16 mouse cellular contexts compared by ENCODE assay signal in the genomic region with DNA sequence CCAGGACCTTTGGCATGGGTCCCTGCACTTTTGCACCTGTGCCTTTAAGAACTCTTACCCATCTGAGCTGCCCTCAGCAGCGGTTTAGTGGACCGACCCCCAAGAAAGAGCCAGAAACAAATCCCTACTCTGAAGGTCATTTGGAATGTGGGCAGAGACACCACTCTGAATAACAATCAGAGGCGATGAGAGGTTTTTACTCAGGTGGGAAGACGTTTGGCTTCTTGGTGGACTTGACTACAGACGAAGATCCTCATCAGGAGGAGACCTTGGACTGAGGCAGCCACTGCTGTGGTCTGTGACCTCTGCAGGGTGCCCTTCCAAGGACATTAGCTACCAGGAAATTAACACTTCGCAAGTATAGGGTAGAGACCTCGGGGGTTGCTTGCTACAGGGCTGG.
DNase-seq lines count a peak whose midpoint lies in the region; ATAC-seq and TF ChIP-seq lines count a peak whose summit lies in the region.
"Had no signal": no experiment of that assay in that cellular context is flagged by ENCODE, and none has a peak within 500 bp of the region (broad histone marks: within the 10 kb centered on the region; RNA-seq: fewer than 3 reads in every experiment).

No protein-coding gene starts in this region.

- DNase-seq in heart, embryonic 10.5 days (ENCODE audit: low spot score) = no peak
- DNase-seq in heart, adult 11 months = no peak
- DNase-seq in hindbrain, postnatal 0 days (ENCODE audit: low spot score) = no peak
- DNase-seq in hindbrain, embryonic 14.5 days (ENCODE audit: low spot score) = no peak
- peak; percentile 8 for DNase-seq in neural tube, embryonic 11.5 days (ENCODE audit: low spot score)
- no peak for DNase-seq in neural tube, embryonic 10.5 days (ENCODE audit: extremely low spot score, low spot score)
- DNase-seq in left cerebral cortex, adult 9 months (ENCODE audit: low spot score in 2 of 2) = no peak
- DNase-seq: cerebellum, adult 9-10 months; gastrocnemius, postnatal 14 days; lung, postnatal 36 days; right cerebral cortex, adult 18-20 months had no signal

- H3K9ac ChIP-seq in hindbrain, postnatal 0 days (replicated peaks; ENCODE audit: low read length) = no peak overlapping the region
- H3K9ac ChIP-seq in hindbrain, embryonic 14.5 days = no peak overlapping the region
- no peak overlapping the region for H3K9ac ChIP-seq in neural tube, embryonic 11.5 days (ENCODE audit: low read length)
- H3K9ac ChIP-seq in liver, embryonic 15.5 days = no peak overlapping the region
- H3K9ac ChIP-seq: embryonic facial prominence, embryonic 13.5 days; hindbrain, embryonic 13.5 days had no signal

- H3K4me3 ChIP-seq in heart, embryonic 10.5 days = no peak overlapping the region
- no peak overlapping the region for H3K4me3 ChIP-seq in hindbrain, postnatal 0 days (ENCODE audit: low read length)
- no peak overlapping the region for H3K4me3 ChIP-seq in hindbrain, embryonic 14.5 days (replicated peaks; ENCODE audit: low read length)
- H3K4me3 ChIP-seq in neural tube, embryonic 11.5 days (ENCODE audit: low read depth, low read length) = no peak overlapping the region
- no peak overlapping the region for H3K4me3 ChIP-seq in liver, embryonic 15.5 days (replicated peaks)
- H3K4me3 ChIP-seq: embryonic facial prominence, embryonic 13.5 days; hindbrain, embryonic 13.5 days; limb, embryonic 10.5 days had no signal

- 40% methylated on average over 7 of the region's 7 CpGs for WGBS in heart, embryonic 10.5 days
- 56% methylated on average over 7 of the region's 7 CpGs for WGBS in hindbrain, postnatal 0 days
- WGBS in hindbrain, embryonic 14.5 days = 57% methylated on average over 7 of the region's 7 CpGs
- 64% methylated on average over 7 of the region's 7 CpGs for WGBS in neural tube, embryonic 11.5 days
- WGBS in liver, embryonic 15.5 days (ENCODE audit: insufficient replicate concordance) = 30% methylated on average over 7 of the region's 7 CpGs

- H3K27ac ChIP-seq in heart, embryonic 10.5 days = peak overlapping the region; percentile 77
- H3K27ac ChIP-seq in hindbrain, postnatal 0 days = peak overlapping the region; percentile 78; the same call in 1 of the 2 replicates
- H3K27ac ChIP-seq in hindbrain, embryonic 14.5 days = no peak overlapping the region
- H3K27ac ChIP-seq in neural tube, embryonic 11.5 days (ENCODE audit: low read depth, low read length) = no peak overlapping the region
- no peak overlapping the region for H3K27ac ChIP-seq in liver, embryonic 15.5 days (replicated peaks)
- H3K27ac ChIP-seq: embryonic facial prominence, embryonic 13.5 days; limb, embryonic 10.5 days had no signal

- H3K4me2 ChIP-seq in hindbrain, postnatal 0 days (ENCODE audit: low read depth, low read length) = no peak overlapping the region
- no peak overlapping the region for H3K4me2 ChIP-seq in hindbrain, embryonic 14.5 days (replicated peaks)
- H3K4me2 ChIP-seq in neural tube, embryonic 11.5 days (ENCODE audit: low read depth) = no peak overlapping the region
- H3K4me2 ChIP-seq in liver, embryonic 15.5 days = 0 out of 2 replicates have a peak overlapping the region, but pooled peaks have one; percentile 2
- H3K4me2 ChIP-seq: embryonic facial prominence, embryonic 13.5 days; hindbrain, embryonic 13.5 days had no signal

- no peaks in the 10 kb centered on the region for H3K36me3 ChIP-seq in heart, embryonic 10.5 days
- H3K36me3 ChIP-seq in hindbrain, postnatal 0 days (ENCODE audit: insufficient read depth, low read length) = no peaks in the 10 kb centered on the region
- H3K36me3 ChIP-seq in hindbrain, embryonic 14.5 days (replicated peaks; ENCODE audit: control insufficient read depth, insufficient read depth) = no peaks in the 10 kb centered on the region
- no peaks in the 10 kb centered on the region for H3K36me3 ChIP-seq in neural tube, embryonic 11.5 days (ENCODE audit: control insufficient read depth, insufficient read depth, low read length)
- no peaks in the 10 kb centered on the region for H3K36me3 ChIP-seq in liver, embryonic 15.5 days (replicated peaks)
- H3K36me3 ChIP-seq: embryonic facial prominence, embryonic 13.5 days; hindbrain, embryonic 13.5 days; limb, embryonic 10.5 days had no signal

- ATAC-seq in hindbrain, postnatal 0 days = no peak
- no peak for ATAC-seq in hindbrain, embryonic 14.5 days (ENCODE audit: low FRiP score)
- ATAC-seq in neural tube, embryonic 11.5 days (ENCODE audit: insufficient read depth, low FRiP score, low TSS enrichment) = no peak
- ATAC-seq in liver, embryonic 15.5 days (ENCODE audit: insufficient read depth) = no peak
- ATAC-seq: intestine, embryonic 16.5 days had no signal

- H3K9me3 ChIP-seq in heart, embryonic 10.5 days = no peaks in the 10 kb centered on the region
- no peaks in the 10 kb centered on the region for H3K9me3 ChIP-seq in hindbrain, postnatal 0 days (ENCODE audit: low read length)
- H3K9me3 ChIP-seq in hindbrain, embryonic 14.5 days (ENCODE audit: control insufficient read depth, low read length) = no peaks in the 10 kb centered on the region
- no peaks in the 10 kb centered on the region for H3K9me3 ChIP-seq in neural tube, embryonic 11.5 days (ENCODE audit: control insufficient read depth, low read length)
- no peaks in the 10 kb centered on the region for H3K9me3 ChIP-seq in liver, embryonic 15.5 days (replicated peaks)
- H3K9me3 ChIP-seq: embryonic facial prominence, embryonic 13.5 days; hindbrain, embryonic 13.5 days; limb, embryonic 10.5 days had no signal

- TF ChIP-seq CTCF in hindbrain, postnatal 0 days (IDR thresholded peaks at IDR 0.05; ENCODE audit: low read depth) = no peak

- H3K27me3 ChIP-seq in heart, embryonic 10.5 days (ENCODE audit: insufficient read depth, poor library complexity, severe bottlenecking) = peaks cover 5% of the 10 kb centered on the region; the same call in 1 of the 2 replicates
- no peaks in the 10 kb centered on the region for H3K27me3 ChIP-seq in hindbrain, postnatal 0 days (ENCODE audit: insufficient read depth, low read length)
- H3K27me3 ChIP-seq in hindbrain, embryonic 14.5 days (ENCODE audit: control insufficient read depth, insufficient read depth, low read length) = no peaks in the 10 kb centered on the region
- no peaks in the 10 kb centered on the region for H3K27me3 ChIP-seq in neural tube, embryonic 11.5 days (ENCODE audit: control insufficient read depth, insufficient read depth, low read length)
- no peaks in the 10 kb centered on the region for H3K27me3 ChIP-seq in liver, embryonic 15.5 days
- H3K27me3 ChIP-seq: embryonic facial prominence, embryonic 13.5 days; hindbrain, embryonic 13.5 days had no signal

- peaks cover 58% of the 10 kb centered on the region for H3K4me1 ChIP-seq in heart, embryonic 10.5 days
- peaks cover 35% of the 10 kb centered on the region for H3K4me1 ChIP-seq in hindbrain, postnatal 0 days (ENCODE audit: insufficient read depth, low read length)
- H3K4me1 ChIP-seq in hindbrain, embryonic 14.5 days (replicated peaks; ENCODE audit: control insufficient read depth, insufficient read depth, low read length) = peaks cover 25% of the 10 kb centered on the region
- no peaks in the 10 kb centered on the region; the same call in 1 of the 2 replicates for H3K4me1 ChIP-seq in neural tube, embryonic 11.5 days (ENCODE audit: control insufficient read depth, insufficient read depth, low read length)
- no peaks in the 10 kb centered on the region; the same call in 1 of the 2 replicates for H3K4me1 ChIP-seq in liver, embryonic 15.5 days (replicated peaks)

Comparison
In these comparisons a context has a peak if more than half of its experiments do, and no peak if none do; other contexts are left out.
1. H3K27ac ChIP-seq: peak in heart, embryonic 10.5 days (single experiment) and hindbrain, postnatal 0 days (single experiment); none in hindbrain, embryonic 14.5 days (single experiment), neural tube, embryonic 11.5 days (single experiment) and liver, embryonic 15.5 days (single experiment).